16 mouse cellular contexts compared by ENCODE assay signal in genomic region chr7:136136666-136137065, GRCm38 (mm10).
"Had no signal": no experiment of that assay in that cellular context is flagged by ENCODE, and none has a peak within 500 bp of the region (broad histone marks: within the 10 kb centered on the region; RNA-seq: fewer than 3 reads in every experiment).

No protein-coding gene starts in this region.

- DNase-seq: lung, adult 18-20 months; lung, embryonic 14.5 days; lung, postnatal 10 days; lung, postnatal 4 days; right cerebral cortex, postnatal 14 days; thymus, adult 2 months; thymus, postnatal 25 days; thymus, postnatal 4 days had no signal

- H3K27me3 ChIP-seq: liver, embryonic 12.5 days; midbrain, embryonic 15.5 days; neural tube, embryonic 13.5 days; stomach, embryonic 15.5 days had no signal

- H3K9ac ChIP-seq: liver, embryonic 12.5 days; liver, embryonic 14.5 days; lung, embryonic 14.5 days; midbrain, embryonic 12.5 days; midbrain, embryonic 15.5 days; neural tube, embryonic 13.5 days; stomach, embryonic 15.5 days had no signal

- H3K4me2 ChIP-seq: liver, embryonic 12.5 days; lung, embryonic 14.5 days; midbrain, embryonic 12.5 days; midbrain, embryonic 15.5 days; neural tube, embryonic 13.5 days; stomach, embryonic 15.5 days had no signal

- ATAC-seq: liver, embryonic 12.5 days; midbrain, embryonic 15.5 days had no signal

- H3K36me3 ChIP-seq: liver, embryonic 12.5 days; midbrain, embryonic 12.5 days; midbrain, embryonic 15.5 days; neural tube, embryonic 13.5 days; stomach, embryonic 15.5 days had no signal

- H3K4me1 ChIP-seq: liver, embryonic 12.5 days; stomach, embryonic 15.5 days had no signal

- H3K27ac ChIP-seq: liver, embryonic 12.5 days; liver, embryonic 14.5 days; midbrain, embryonic 12.5 days; midbrain, embryonic 15.5 days; neural tube, embryonic 13.5 days; stomach, embryonic 15.5 days; stomach, postnatal 0 days had no signal

- H3K4me3 ChIP-seq: liver, embryonic 12.5 days; midbrain, embryonic 12.5 days; midbrain, embryonic 15.5 days; myocyte; neural tube, embryonic 13.5 days; stomach, embryonic 15.5 days had no signal

- H3K9me3 ChIP-seq: liver, embryonic 12.5 days; midbrain, embryonic 12.5 days; midbrain, embryonic 15.5 days; neural tube, embryonic 13.5 days; stomach, embryonic 15.5 days had no signal
